Mouse (Mus musculus) forebrain, embryonic 12.5 days (tissue): ENCODE measurements at regions not wholly inside any gene's neighbourhood (a gene's known extent, or its start where the extent isn't known, plus 50 kb on each side); places are given as distances from the start of the nearest gene placed in this dataset.

Experiments used
- ATAC-seq: fragments of 200-750 bp; cut with Nextera tagmentation; 2 replicates; pipeline ENCODE4 v1.8.0; 2017; ENCODE audit warnings: moderate TSS enrichment; ENCODE audit not compliant: low FRiP score
- H3K27ac ChIP-seq: fragments of 300-500 bp; sonication (generic); 2 replicates; pipeline ENCODE4 v1.5.1; 2016; ENCODE audit warnings: mild to moderate bottlenecking
- H3K27me3 ChIP-seq: fragments of 300-500 bp; sonication (generic); 2 replicates; pipeline ENCODE4 v1.6.1; 2016; ENCODE audit warnings: mild to moderate bottlenecking
- H3K36me3 ChIP-seq: fragments of 300-500 bp; sonication (generic); replicated peaks from 2 replicates; pipeline ENCODE4 v1.6.1; 2016; ENCODE audit warnings: mild to moderate bottlenecking
- H3K4me1 ChIP-seq: fragments of 300-500 bp; sonication (generic); 2 replicates; pipeline ENCODE4 v1.6.1; 2016
- H3K4me2 ChIP-seq: fragments of 300-500 bp; sonication (generic); 2 replicates; pipeline ENCODE4 v1.6.1; 2016; ENCODE audit warnings: mild to moderate bottlenecking, moderate library complexity
- H3K4me3 ChIP-seq: fragments of 300-500 bp; sonication (generic); replicated peaks from 2 replicates; pipeline ENCODE4 v1.5.1; 2016; ENCODE audit warnings: mild to moderate bottlenecking
- H3K9ac ChIP-seq: fragments of 300-500 bp; sonication (generic); 2 replicates; pipeline ENCODE4 v1.6.1; 2016; ENCODE audit warnings: mild to moderate bottlenecking
- H3K9me3 ChIP-seq: fragments of 300-500 bp; sonication (generic); 2 replicates; pipeline ENCODE4 v1.6.1; 2016
- WGBS: fragments of 180-500 bp; shearing (Covaris S2); methylation state at CpG from one replicate; pipeline ENCODE4 v1.1.7; 2016; 5-methylcytosine and 5-hydroxymethylcytosine counted together

GRCm38 (mm10) chr8:12221506-12221905 is 57.1 kb upstream of the A230072I06Rik start:
- Histone ChIP-seq H3K27me3 (peaks cover 35% of the 10 kb centered on the region), H3K36me3 (no peaks in the 10 kb centered on the region), H3K4me1 (peaks cover 7% of the 10 kb centered on the region), H3K4me2 (no peak overlapping the region), H3K9ac (no peak overlapping the region), H3K27ac (no peak overlapping the region), H3K4me3 (no peak overlapping the region), H3K9me3 (no peaks in the 10 kb centered on the region)
- no peak for ATAC-seq
- WGBS, result 83% methylated on average over 9 of the region's 9 CpGs

- Histone ChIP-seq H3K4me3 (no peak overlapping the region), H3K27me3 (peaks cover 32% of the 10 kb centered on the region; the same call in 1 of the 2 replicates), H3K4me2 (no peak overlapping the region), H3K9ac (no peak overlapping the region), H3K9me3 (no peaks in the 10 kb centered on the region), H3K27ac (no peak overlapping the region), H3K36me3 (no peaks in the 10 kb centered on the region), H3K4me1 (peaks cover 5% of the 10 kb centered on the region)
- ATAC-seq, result no peak
- WGBS, result 95% methylated on average over 1 of the region's 1 CpGs
Observed at GRCm38 (mm10) chr8:12223376-12223775, 55.2 kb upstream of the A230072I06Rik start.
